Mouse (Mus musculus) spleen, adult 2 months (tissue): ENCODE measurements around the gene Nrp1.

Source experiments
- CTCF ChIP-seq: fragments of 200-500 bp; IDR thresholded peaks from 2 replicates; pipeline ENCODE4 v1.5.1; 2011; ENCODE audit warnings: mild to moderate bottlenecking, inconsistent platforms; ENCODE audit not compliant: insufficient read depth, insufficient read length, insufficient replicate concordance; ENCODE audit errors: extremely low read depth
- POLR2A ChIP-seq: fragments of 200-500 bp; IDR thresholded peaks from 2 replicates; pipeline ENCODE4 v1.6.1; 2011; ENCODE audit warnings: low read depth, low read length, inconsistent platforms

- TF ChIP-seq POLR2A (no peak), CTCF (no peak)
These were observed 95.6 kb downstream of the Nrp1 start for GRCm38 (mm10) chr8:128454026-128454425.
